Mouse (Mus musculus) CD8-positive naive resting alpha-beta T cell, adult 57 days (primary cell): ENCODE results near the gene Olfr1461. TPM values are rescaled to one million over a fixed set of nuclear protein-coding genes. Genes with fewer than 3 reads are reported as not detected.

Experiments
- total RNA-seq: library from RNA; stranded (reverse); gene quantifications from one replicate; pipeline ENCODE4 v1.2.4, GENCODE M21; 2023

Olfr1461 gene
- not detected for total RNA-seq

DNA sequence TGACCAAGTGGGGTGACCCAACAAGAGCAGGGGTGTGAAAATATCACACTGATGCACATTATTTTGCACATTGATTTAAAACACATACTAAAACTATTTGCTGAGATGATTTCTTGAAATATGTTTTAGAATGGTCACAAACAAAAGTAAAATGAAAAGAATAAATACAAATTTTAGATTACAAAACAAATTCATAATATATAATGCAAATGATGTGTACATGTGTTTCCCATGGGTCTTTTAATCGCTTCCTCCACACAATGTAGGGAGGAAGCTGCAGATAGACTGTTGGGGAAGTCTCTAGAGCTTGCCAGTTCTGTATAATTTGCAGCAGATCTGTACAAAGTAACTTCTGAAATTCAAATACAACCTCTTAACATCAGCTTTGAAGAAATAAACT lies at the start of gene Olfr1461:
TSS of gene Olfr1461 (plus strand) at position 301 of the 400 bp plus-strand sequence.

GRCm38 (mm10) chr19:13149449-13149848 lies 13.4 kb upstream of the Olfr1461 start, which contains the start of gene Olfr1459:
TSS of gene Olfr1459 (minus strand) at chr19:13149549.

GRCm38 (mm10) chr19:13185434-13185833 lies 22.6 kb downstream of the Olfr1461 start, which contains the start of gene Olfr1462:
TSS of gene Olfr1462 (plus strand) at chr19:13185734.

Other genes starting within 250 kb of the Olfr1461 start
- not detected for gene Olfr1448, start 238.6 kb upstream of the Olfr1461 start, total RNA-seq
- gene Olfr1449, start 232.2 kb upstream of the Olfr1461 start, total RNA-seq: not detected
- not detected for gene Olfr1450, start 212.7 kb upstream of the Olfr1461 start, total RNA-seq
- not detected for gene Olfr1451, start 168.0 kb upstream of the Olfr1461 start, total RNA-seq
- not detected for gene Olfr1453, start 134.7 kb upstream of the Olfr1461 start, total RNA-seq
- not detected for gene Olfr1454, start 102.4 kb upstream of the Olfr1461 start, total RNA-seq
- gene Olfr1457, start 65.1 kb upstream of the Olfr1461 start, total RNA-seq: not detected
- not detected for gene Olfr1458, start 56.2 kb upstream of the Olfr1461 start, total RNA-seq
- gene Olfr1459, start 13.5 kb upstream of the Olfr1461 start, total RNA-seq: not detected
- gene Olfr1462, start 22.7 kb downstream of the Olfr1461 start, total RNA-seq: not detected
- not detected for gene Olfr1463, start 68.3 kb downstream of the Olfr1461 start, total RNA-seq
- not detected for gene Olfr1465, start 152.5 kb downstream of the Olfr1461 start, total RNA-seq
- not detected for gene Olfr1466, start 175.9 kb downstream of the Olfr1461 start, total RNA-seq
- not detected for gene Olfr1467, start 199.2 kb downstream of the Olfr1461 start, total RNA-seq
- not detected for gene Olfr1469, start 244.8 kb downstream of the Olfr1461 start, total RNA-seq